In the genomic region with DNA sequence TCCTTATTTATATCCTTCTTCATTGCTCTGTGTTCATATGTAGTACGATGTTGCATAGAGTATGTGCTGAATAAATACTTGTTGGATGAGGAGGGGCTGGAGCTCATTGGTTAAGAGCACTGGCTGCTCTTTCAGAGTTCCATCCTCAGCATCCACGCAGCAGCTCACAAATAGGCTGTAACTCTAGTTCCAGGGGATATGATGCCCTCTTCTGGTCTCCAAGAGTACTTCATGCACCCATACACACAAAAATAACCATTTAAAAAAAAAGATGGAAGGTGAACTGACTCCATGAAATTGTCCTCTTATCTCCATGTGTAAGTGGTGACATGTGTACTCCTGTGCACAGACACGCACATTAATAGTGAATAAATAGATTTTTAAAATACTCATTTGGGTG, we compare ENCODE assay signal across 8 mouse cellular contexts. TPM values are rescaled to one million over a fixed set of nuclear protein-coding genes. Genes with fewer than 3 reads are reported as not detected.
A peak's percentile ranks its signal among the peaks of the same experiment; 100 is the strongest.
DNase-seq lines count a peak whose midpoint lies in the region; ATAC-seq lines count a peak whose summit lies in the region.

No protein-coding gene starts in this region.

- DNase-seq in CD4-positive, CD25-positive, alpha-beta regulatory T cell, adult 2 months (ENCODE audit: low read depth, low spot score): peak; percentile 51
- peak; percentile 14 to 22 for DNase-seq in kidney, postnatal 36 days
- DNase-seq in kidney, adult 8-10 months: no peak
- peak; percentile 35 for DNase-seq in CD4-positive helper T cell, adult 2 months (ENCODE audit: low read depth, low spot score)
- DNase-seq in embryo, embryonic 10.5 days (ENCODE audit: low spot score): peak; percentile 41
- no peak for DNase-seq in layer of hippocampus, adult 18-20 months (ENCODE audit: low spot score in 2 of 2)
- no peak for DNase-seq in heart, adult 8-10 months (ENCODE audit: low spot score)

- no peak for ATAC-seq in CD4-positive, CD25-positive, alpha-beta regulatory T cell, adult 4 months

RNA-seq across cellular contexts. Expression of a gene that starts 3.8 kb away (rescaled TPM):
- polyA plus RNA-seq in CD4-positive, CD25-positive, alpha-beta regulatory T cell, adult 4 months (2017; shearing (Covaris generic)): 10 to 100 TPM; 58.7 to 98.2 TPM
- 100 to 1,000 TPM in 1 of 2 experiments, 10 to 100 TPM in 1; 95.3 to 105 TPM for total RNA-seq in layer of hippocampus, adult 18-20 months (2021)
- total RNA-seq in heart, adult 8-10 months (2022): 10 to 100 TPM; 23.1 to 26.1 (median 24.7) TPM

RNA-seq across cellular contexts. Expression of a gene that starts 28.7 kb away (rescaled TPM):
- under 1 TPM; 0.63 to 0.72 TPM for polyA plus RNA-seq in CD4-positive, CD25-positive, alpha-beta regulatory T cell, adult 4 months (2017; shearing (Covaris generic))
- total RNA-seq in layer of hippocampus, adult 18-20 months (2021): 1 to 10 TPM; 7.0 to 8.9 TPM
- total RNA-seq in heart, adult 8-10 months (2022): under 1 TPM; 0.23 to 0.30 (median 0.27) TPM

RNA-seq across cellular contexts. Expression of a gene that starts 31.0 kb away (rescaled TPM):
- polyA plus RNA-seq in CD4-positive, CD25-positive, alpha-beta regulatory T cell, adult 4 months (2017; shearing (Covaris generic)): 10 to 100 TPM in 1 of 2 experiments, 1 to 10 TPM in 1; 8.5 to 14.4 TPM
- 10 to 100 TPM; 33.7 to 38.7 TPM for total RNA-seq in layer of hippocampus, adult 18-20 months (2021)
- total RNA-seq in heart, adult 8-10 months (2022): 10 to 100 TPM; 11.9 to 16.9 (median 14.8) TPM

RNA-seq across cellular contexts. Expression of a gene that starts 42.7 kb away (rescaled TPM):
- under 1 TPM; 0.20 to 0.52 TPM for polyA plus RNA-seq in CD4-positive, CD25-positive, alpha-beta regulatory T cell, adult 4 months (2017; shearing (Covaris generic))
- 10 to 100 TPM; 17.6 to 21.5 TPM for total RNA-seq in layer of hippocampus, adult 18-20 months (2021)
- total RNA-seq in heart, adult 8-10 months (2022): 1 to 10 TPM in 1 of 4 experiments, under 1 TPM in 3; 0.37 to 1.0 (median 0.73) TPM

RNA-seq across cellular contexts. Expression of a gene that starts 47.8 kb away (rescaled TPM):
- polyA plus RNA-seq in CD4-positive, CD25-positive, alpha-beta regulatory T cell, adult 4 months (2017; shearing (Covaris generic)): 10 to 100 TPM; 13.7 to 28.6 TPM
- 10 to 100 TPM; 75.3 to 87.4 TPM for total RNA-seq in layer of hippocampus, adult 18-20 months (2021)
- 10 to 100 TPM; 20.0 to 24.9 (median 21.5) TPM for total RNA-seq in heart, adult 8-10 months (2022)

Comparison
In these comparisons a context has a peak if more than half of its experiments do, and no peak if none do; other contexts are left out.
1. DNase-seq: peak in CD4-positive, CD25-positive, alpha-beta regulatory T cell, adult 2 months (single experiment), kidney, postnatal 36 days (2 of 2), CD4-positive helper T cell, adult 2 months (single experiment) and embryo, embryonic 10.5 days (single experiment); none in kidney, adult 8-10 months (0 of 2), layer of hippocampus, adult 18-20 months (0 of 2) and heart, adult 8-10 months (single experiment).
2. RNA of a gene that starts 28.7 kb away (total RNA-seq): 7.0 to 8.9 TPM in layer of hippocampus, adult 18-20 months; 0.23 to 0.30 TPM in heart, adult 8-10 months; every median in the first group is over 4 times any median in the second.